Mouse (Mus musculus): ENCODE results near the gene Ppp1r13b. TPM values are rescaled to one million over a fixed set of nuclear protein-coding genes. Genes with fewer than 3 reads are reported as not detected.

The Ppp1r13b gene
- total and polyA plus RNA-seq, 3 experiments: 11.8 to 18.1 (median 18.0) TPM

DNA sequence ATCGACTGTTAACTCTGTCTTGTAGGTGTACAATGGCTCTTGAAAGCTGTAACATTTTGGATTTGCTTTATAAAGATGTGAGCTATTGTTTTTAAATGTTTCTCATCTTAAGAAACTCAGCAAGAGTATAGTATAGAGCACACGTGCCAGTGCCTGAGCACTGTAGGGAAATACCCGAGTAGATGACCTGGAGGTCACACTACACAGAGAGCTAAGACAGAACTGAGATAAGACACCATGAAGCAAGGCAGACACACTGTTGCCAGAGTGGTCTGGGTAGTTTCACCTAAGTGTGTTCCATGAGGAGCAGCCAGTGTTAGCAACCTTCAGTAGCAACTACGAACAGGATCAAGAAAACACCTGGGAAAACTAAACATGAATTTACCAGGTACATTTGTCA, 25.1 kb downstream of the Ppp1r13b start:
- Histone ChIP-seq H3K36me3 (ENCODE audit: control insufficient read depth, insufficient read depth, low read length) (peaks cover 14% of the 10 kb centered on the region), H3K9ac (ENCODE audit: low read depth, low read length) (0 out of 2 replicates have a peak overlapping the region, but pooled peaks have one; percentile 9), H3K27me3 (ENCODE audit: control insufficient read depth, insufficient read depth, low read length) (no peaks in the 10 kb centered on the region), H3K4me1 (ENCODE audit: control insufficient read depth, insufficient read depth, low read length) (peaks cover 13% of the 10 kb centered on the region), H3K27ac (no peak overlapping the region), H3K4me3 (no peak overlapping the region), H3K79me2 (replicated peaks; ENCODE audit: control insufficient read depth, insufficient read depth, low read length) (peaks cover 3% of the 10 kb centered on the region)
- intact Hi-C loops (cut with DNase I): no loop called here
- DNase-seq: no peak
- TF ChIP-seq EP300 (IDR thresholded peaks at IDR 0.05; ENCODE audit: insufficient read depth, low read depth, low read length) (no peak), POLR2A (IDR thresholded peaks at IDR 0.05; ENCODE audit: insufficient read depth, low read depth, low read length) (no peak), CTCF (IDR thresholded peaks at IDR 0.05) (no peak)
- WGBS: 26% methylated on average over 4 of the region's 4 CpGs

DNA sequence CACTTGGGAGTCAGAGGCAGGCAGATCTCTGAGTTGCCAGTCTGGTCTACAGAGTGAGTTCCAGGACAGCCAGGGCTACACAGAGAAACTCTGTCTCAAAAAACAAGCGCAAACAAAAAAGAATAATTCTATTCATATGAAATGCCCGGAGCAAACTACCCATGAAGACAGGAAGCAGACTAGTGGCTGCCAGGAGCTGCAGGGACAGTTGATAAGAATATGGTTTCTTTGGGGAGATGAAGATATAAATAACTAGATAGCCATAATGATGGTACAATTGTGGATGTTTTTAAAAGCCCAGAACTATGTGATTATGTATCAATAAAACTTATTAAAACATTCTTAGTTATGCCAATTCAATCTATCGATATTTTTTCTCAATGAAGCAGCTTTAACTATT, 25.9 kb downstream of the Ppp1r13b start:
- Histone ChIP-seq H3K27me3 (ENCODE audit: control insufficient read depth, insufficient read depth, low read length) (no peaks in the 10 kb centered on the region), H3K36me3 (ENCODE audit: control insufficient read depth, insufficient read depth, low read length) (peaks cover 11% of the 10 kb centered on the region), H3K4me1 (ENCODE audit: control insufficient read depth, insufficient read depth, low read length) (peaks cover 13% of the 10 kb centered on the region), H3K27ac (no peak overlapping the region), H3K9ac (ENCODE audit: low read depth, low read length) (no peak overlapping the region), H3K79me2 (replicated peaks; ENCODE audit: control insufficient read depth, insufficient read depth, low read length) (peaks cover 3% of the 10 kb centered on the region), H3K4me3 (no peak overlapping the region)
- intact Hi-C loops (cut with DNase I): no loop called here
- no peak for DNase-seq
- WGBS: 42% methylated on average over 3 of the region's 3 CpGs
- TF ChIP-seq EP300 (IDR thresholded peaks at IDR 0.05; ENCODE audit: insufficient read depth, low read depth, low read length): no peak
- TF ChIP-seq CTCF (IDR thresholded peaks at IDR 0.05): no peak
- TF ChIP-seq POLR2A (IDR thresholded peaks at IDR 0.05; ENCODE audit: insufficient read depth, low read depth, low read length): no peak

DNA sequence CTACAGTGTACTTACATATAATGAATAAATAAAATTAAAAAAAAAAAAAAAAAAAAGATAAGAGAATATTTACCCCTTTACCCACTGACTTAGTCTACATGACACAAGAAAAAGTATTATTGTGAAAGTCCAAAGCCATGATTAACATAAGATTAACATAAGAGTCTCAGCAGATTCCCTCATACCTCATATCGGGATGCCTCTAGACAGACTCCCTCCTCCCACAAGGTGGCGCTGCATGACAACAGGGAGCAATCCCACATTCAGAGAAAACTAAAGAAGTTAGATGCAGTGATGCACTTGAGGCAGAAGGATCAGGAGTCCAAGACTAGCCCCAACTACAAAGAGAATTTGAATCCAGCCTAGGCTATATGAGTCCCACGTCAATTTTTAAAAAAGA, 29.7 kb downstream of the Ppp1r13b start:
- intact Hi-C loops (cut with DNase I): loop anchor here (1.0 to 2.0 kb wide), 3 partner anchors 33 to 123 kb away; no protein-coding TSS in a partner anchor
- DNase-seq: peak; percentile 72 to 86
- TF ChIP-seq CTCF (IDR thresholded peaks at IDR 0.05) (peak; percentile 88), POLR2A (IDR thresholded peaks at IDR 0.05; ENCODE audit: insufficient read depth, low read depth, low read length) (no peak), EP300 (IDR thresholded peaks at IDR 0.05; ENCODE audit: insufficient read depth, low read depth, low read length) (peak; percentile 94)
- 12% methylated on average over 3 of the region's 3 CpGs for WGBS
- Histone ChIP-seq H3K79me2 (replicated peaks; ENCODE audit: control insufficient read depth, insufficient read depth, low read length) (no peaks in the 10 kb centered on the region), H3K27ac (no peak overlapping the region), H3K4me3 (no peak overlapping the region), H3K36me3 (ENCODE audit: control insufficient read depth, insufficient read depth, low read length) (peaks cover 7% of the 10 kb centered on the region), H3K27me3 (ENCODE audit: control insufficient read depth, insufficient read depth, low read length) (no peaks in the 10 kb centered on the region), H3K9ac (ENCODE audit: low read depth, low read length) (no peak overlapping the region), H3K4me1 (ENCODE audit: control insufficient read depth, insufficient read depth, low read length) (peaks cover 8% of the 10 kb centered on the region)

DNA sequence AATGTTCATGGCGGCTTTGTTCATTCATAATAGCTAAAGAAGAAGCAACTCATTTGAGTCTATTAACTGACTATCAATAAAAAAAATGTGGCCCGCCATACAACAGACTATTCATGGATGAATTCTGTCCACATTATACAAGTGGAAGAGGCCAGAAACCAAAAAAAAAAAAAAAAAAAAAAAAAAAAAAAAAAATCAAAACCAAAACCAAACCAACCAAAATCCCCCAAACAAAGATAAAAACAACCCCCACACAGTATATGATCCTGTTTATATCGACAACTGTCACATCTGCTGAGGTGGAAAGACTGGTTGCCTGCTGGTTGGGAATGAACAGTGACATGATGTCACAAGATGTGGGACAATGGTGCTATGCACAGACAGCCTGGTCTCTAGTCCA, 32.4 kb downstream of the Ppp1r13b start:
- Histone ChIP-seq H3K79me2 (replicated peaks; ENCODE audit: control insufficient read depth, insufficient read depth, low read length) (no peaks in the 10 kb centered on the region; the same call in 1 of the 2 replicates), H3K36me3 (ENCODE audit: control insufficient read depth, insufficient read depth, low read length) (no peaks in the 10 kb centered on the region), H3K4me1 (ENCODE audit: control insufficient read depth, insufficient read depth, low read length) (peaks cover 1% of the 10 kb centered on the region; the same call in 1 of the 2 replicates), H3K27me3 (ENCODE audit: control insufficient read depth, insufficient read depth, low read length) (no peaks in the 10 kb centered on the region), H3K4me3 (no peak overlapping the region), H3K27ac (no peak overlapping the region), H3K9ac (ENCODE audit: low read depth, low read length) (no peak overlapping the region)
- no peak for DNase-seq
- 73% methylated on average over 3 of the region's 3 CpGs for WGBS
- no peak for TF ChIP-seq CTCF (IDR thresholded peaks at IDR 0.05)
- no peak for TF ChIP-seq EP300 (IDR thresholded peaks at IDR 0.05; ENCODE audit: insufficient read depth, low read depth, low read length)
- TF ChIP-seq POLR2A (IDR thresholded peaks at IDR 0.05; ENCODE audit: insufficient read depth, low read depth, low read length): no peak
- intact Hi-C loops (cut with DNase I): no loop called here

DNA sequence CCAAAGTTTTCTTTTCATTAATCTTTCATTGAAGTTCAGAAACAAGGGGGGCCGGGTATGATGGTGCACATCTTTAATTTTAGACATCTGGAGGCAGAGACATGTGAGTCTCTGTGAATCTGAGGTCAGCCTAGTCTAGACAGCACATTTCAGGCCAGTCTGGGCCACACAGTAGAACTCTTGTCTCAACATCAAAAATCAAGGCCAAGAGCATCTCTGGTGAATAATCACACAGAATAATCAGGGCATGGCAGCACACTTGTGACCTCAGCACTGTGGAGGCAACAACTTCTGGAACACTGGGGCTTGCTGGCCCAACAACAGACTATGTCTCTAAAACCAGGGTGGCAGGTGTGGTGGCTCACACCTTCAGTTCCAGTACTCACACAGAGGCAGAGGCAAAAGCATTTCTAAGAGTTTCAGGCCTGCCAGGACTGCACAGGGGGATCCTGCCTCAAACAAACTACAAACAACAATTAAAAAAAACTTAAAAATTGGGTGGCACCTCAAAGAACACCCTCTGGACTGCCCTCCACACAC, 33.2 kb downstream of the Ppp1r13b start:
- H3K9ac ChIP-seq (ENCODE audit: low read depth, low read length): no peak overlapping the region
- no peak overlapping the region for H3K27ac ChIP-seq
- 59% methylated on average over 1 of the region's 1 CpGs for WGBS
- no peaks in the 10 kb centered on the region for H3K36me3 ChIP-seq (ENCODE audit: control insufficient read depth, insufficient read depth, low read length)
- intact Hi-C loops (cut with DNase I): no loop called here
- H3K4me1 ChIP-seq (ENCODE audit: control insufficient read depth, insufficient read depth, low read length): peaks cover 1% of the 10 kb centered on the region; the same call in 1 of the 2 replicates
- no peaks in the 10 kb centered on the region; the same call in 1 of the 2 replicates for H3K79me2 ChIP-seq (replicated peaks; ENCODE audit: control insufficient read depth, insufficient read depth, low read length)
- H3K4me3 ChIP-seq: no peak overlapping the region
- no peak for TF ChIP-seq POLR2A (IDR thresholded peaks at IDR 0.05; ENCODE audit: insufficient read depth, low read depth, low read length)
- TF ChIP-seq EP300 (IDR thresholded peaks at IDR 0.05; ENCODE audit: insufficient read depth, low read depth, low read length): no peak
- no peak for TF ChIP-seq CTCF (IDR thresholded peaks at IDR 0.05)
- H3K27me3 ChIP-seq (ENCODE audit: control insufficient read depth, insufficient read depth, low read length): no peaks in the 10 kb centered on the region
- DNase-seq: no peak

DNA sequence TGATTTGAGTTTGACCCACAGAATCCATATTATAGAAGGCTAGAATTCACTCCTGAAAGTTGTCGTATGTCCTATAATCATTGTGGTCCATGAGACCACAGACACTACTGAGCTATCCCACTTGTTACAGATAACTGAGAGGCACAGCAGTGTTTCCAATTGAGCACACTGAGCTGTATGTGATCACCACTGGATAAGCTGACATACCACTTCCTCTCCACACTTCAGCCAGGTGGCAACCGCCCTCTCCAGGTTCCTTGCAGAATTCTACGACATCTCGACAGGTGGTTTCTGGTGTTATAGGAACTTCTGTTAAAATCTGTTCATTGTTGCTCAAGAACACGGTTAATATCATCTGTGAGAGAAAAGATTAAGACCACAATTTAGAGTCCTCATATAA, 35.8 kb downstream of the Ppp1r13b start:
- no peak overlapping the region for H3K27ac ChIP-seq
- intact Hi-C loops (cut with DNase I): no loop called here
- 91% methylated on average over 5 of the region's 5 CpGs for WGBS
- TF ChIP-seq CTCF (IDR thresholded peaks at IDR 0.05) (no peak), POLR2A (IDR thresholded peaks at IDR 0.05; ENCODE audit: insufficient read depth, low read depth, low read length) (no peak), EP300 (IDR thresholded peaks at IDR 0.05; ENCODE audit: insufficient read depth, low read depth, low read length) (no peak)
- no peaks in the 10 kb centered on the region for H3K27me3 ChIP-seq (ENCODE audit: control insufficient read depth, insufficient read depth, low read length)
- H3K4me3 ChIP-seq: no peak overlapping the region
- H3K79me2 ChIP-seq (replicated peaks; ENCODE audit: control insufficient read depth, insufficient read depth, low read length): no peaks in the 10 kb centered on the region; the same call in 1 of the 2 replicates
- H3K4me1 ChIP-seq (ENCODE audit: control insufficient read depth, insufficient read depth, low read length): no peaks in the 10 kb centered on the region
- H3K36me3 ChIP-seq (ENCODE audit: control insufficient read depth, insufficient read depth, low read length): no peaks in the 10 kb centered on the region
- no peak for DNase-seq
- no peak overlapping the region for H3K9ac ChIP-seq (ENCODE audit: low read depth, low read length)

All from heart, adult 2 months (tissue).